ENCODE assay signal across 8 mouse cellular contexts in the genomic region with DNA sequence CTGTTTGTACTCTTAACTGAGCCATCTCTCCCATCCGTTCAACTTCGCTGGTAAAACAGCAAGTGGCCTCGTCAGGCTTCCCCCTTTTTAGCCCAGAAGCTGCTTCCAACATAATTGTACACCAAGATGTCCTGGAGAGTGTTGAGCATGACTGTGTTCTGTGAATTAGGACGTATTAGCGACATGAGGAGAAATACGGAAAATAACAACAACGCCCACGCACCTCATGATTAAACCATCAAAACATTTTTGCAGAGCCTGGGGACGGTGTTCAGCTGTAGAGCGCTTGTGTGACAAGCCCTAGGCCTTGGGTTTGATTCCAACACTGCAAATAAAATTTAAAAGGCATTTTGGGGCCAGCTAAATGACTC. TPM values are rescaled to one million over a fixed set of nuclear protein-coding genes. Genes with fewer than 3 reads are reported as not detected.
DNase-seq lines count a peak whose midpoint lies in the region; ATAC-seq lines count a peak whose summit lies in the region.

No protein-coding gene starts in this region.

- DNase-seq in adrenal gland, adult (ENCODE audit: inconsistent age in 2 of 2, low spot score in 1 of 2): peak; percentile 69 to 91
- no peak for DNase-seq in adrenal gland, postnatal 25 days
- DNase-seq in CD4-positive helper T cell, adult 2 months (ENCODE audit: low read depth, low spot score): peak; percentile 73
- DNase-seq in embryonic facial prominence, embryonic 14.5 days (ENCODE audit: low spot score): no peak
- DNase-seq in hindbrain, embryonic 11.5 days (ENCODE audit: low spot score): no peak
- DNase-seq in telencephalon, adult 2 months (ENCODE audit: low read depth, low spot score): peak; percentile 33
- no peak for DNase-seq in left cerebral cortex, adult 11 months (ENCODE audit: low spot score)

- peak overlapping the region; percentile 96 for H3K27ac ChIP-seq in embryonic facial prominence, embryonic 14.5 days (replicated peaks; ENCODE audit: low read depth, low read length)
- H3K27ac ChIP-seq in hindbrain, embryonic 11.5 days (ENCODE audit: low read depth, low read length): peak overlapping the region; percentile 94
- peak overlapping the region; percentile 95 for H3K27ac ChIP-seq in lung, embryonic 15.5 days

- peaks cover 15% of the 10 kb centered on the region for H3K4me1 ChIP-seq in embryonic facial prominence, embryonic 14.5 days (ENCODE audit: control insufficient read depth, insufficient read depth, low read length)
- no peaks in the 10 kb centered on the region for H3K4me1 ChIP-seq in hindbrain, embryonic 11.5 days (replicated peaks; ENCODE audit: control insufficient read depth, insufficient read depth, low read length)
- peaks cover 25% of the 10 kb centered on the region for H3K4me1 ChIP-seq in lung, embryonic 15.5 days

- no peaks in the 10 kb centered on the region for H3K9me3 ChIP-seq in embryonic facial prominence, embryonic 14.5 days (ENCODE audit: control insufficient read depth, low read length)
- H3K9me3 ChIP-seq in hindbrain, embryonic 11.5 days (ENCODE audit: control insufficient read depth, low read length): no peaks in the 10 kb centered on the region
- no peaks in the 10 kb centered on the region for H3K9me3 ChIP-seq in lung, embryonic 15.5 days

- WGBS in embryonic facial prominence, embryonic 14.5 days: 21% methylated on average over 10 of the region's 10 CpGs
- WGBS in hindbrain, embryonic 11.5 days: 29% methylated on average over 10 of the region's 10 CpGs
- 21% methylated on average over 10 of the region's 10 CpGs for WGBS in lung, embryonic 15.5 days

- peak overlapping the region; percentile 96 for H3K9ac ChIP-seq in embryonic facial prominence, embryonic 14.5 days (ENCODE audit: low read depth, low read length)
- peak overlapping the region; percentile 95 for H3K9ac ChIP-seq in hindbrain, embryonic 11.5 days (ENCODE audit: low read depth, low read length)
- H3K9ac ChIP-seq in lung, embryonic 15.5 days: peak overlapping the region; percentile 94

- no peak for ATAC-seq in embryonic facial prominence, embryonic 14.5 days (ENCODE audit: low read depth)
- ATAC-seq in hindbrain, embryonic 11.5 days (ENCODE audit: low FRiP score): no peak
- ATAC-seq in lung, embryonic 15.5 days (ENCODE audit: borderline replicate concordance, extremely low read depth, low FRiP score, low TSS enrichment): no peak

- H3K4me3 ChIP-seq in embryonic facial prominence, embryonic 14.5 days (ENCODE audit: low read depth, low read length): peak overlapping the region; percentile 82
- H3K4me3 ChIP-seq in hindbrain, embryonic 11.5 days (ENCODE audit: low read depth, low read length): peak overlapping the region; percentile 64
- H3K4me3 ChIP-seq in lung, embryonic 15.5 days: peak overlapping the region; percentile 86

- no peaks in the 10 kb centered on the region for H3K36me3 ChIP-seq in embryonic facial prominence, embryonic 14.5 days (ENCODE audit: control insufficient read depth, insufficient read depth, low read length)
- H3K36me3 ChIP-seq in hindbrain, embryonic 11.5 days (ENCODE audit: control insufficient read depth, insufficient read depth, low read length): no peaks in the 10 kb centered on the region
- H3K36me3 ChIP-seq in lung, embryonic 15.5 days: no peaks in the 10 kb centered on the region

- no peaks in the 10 kb centered on the region for H3K27me3 ChIP-seq in embryonic facial prominence, embryonic 14.5 days (replicated peaks; ENCODE audit: control insufficient read depth, insufficient read depth, low read length)
- no peaks in the 10 kb centered on the region for H3K27me3 ChIP-seq in hindbrain, embryonic 11.5 days (ENCODE audit: control insufficient read depth, insufficient read depth, low read length)
- no peaks in the 10 kb centered on the region for H3K27me3 ChIP-seq in lung, embryonic 15.5 days

- H3K4me2 ChIP-seq in embryonic facial prominence, embryonic 14.5 days (ENCODE audit: low read depth, low read length): peak overlapping the region; percentile 67
- H3K4me2 ChIP-seq in hindbrain, embryonic 11.5 days (replicated peaks; ENCODE audit: low read depth, low read length): peak overlapping the region; percentile 73
- peak overlapping the region; percentile 88 for H3K4me2 ChIP-seq in lung, embryonic 15.5 days

RNA-seq across cellular contexts. Expression of a gene that starts 0.5 kb away (rescaled TPM):
- total RNA-seq in adrenal gland, postnatal 25 days (2021): 34.0 and 39.3 TPM in 2 replicates
- 21.6 and 22.9 TPM in 2 replicates for polyA plus RNA-seq in embryonic facial prominence, embryonic 14.5 days (2014; fragmentation: Nextera tagmentation; extraction: Ambion mirVana)
- 9.9 and 11.1 TPM in 2 replicates for polyA plus RNA-seq in hindbrain, embryonic 11.5 days (2014; fragmentation: Nextera tagmentation; extraction: Ambion mirVana)
- 22.7 and 26.1 TPM in 2 replicates for polyA plus RNA-seq in lung, embryonic 15.5 days (2015; fragmentation: Nextera tagmentation; extraction: Ambion mirVana)

Comparison
In these comparisons a context has a peak if more than half of its experiments do, and no peak if none do; other contexts are left out.
1. DNase-seq: peak in adrenal gland, adult (2 of 2), CD4-positive helper T cell, adult 2 months (single experiment) and telencephalon, adult 2 months (single experiment); none in adrenal gland, postnatal 25 days (single experiment), embryonic facial prominence, embryonic 14.5 days (single experiment), hindbrain, embryonic 11.5 days (single experiment) and left cerebral cortex, adult 11 months (single experiment).
2. Peak in every context shown above with its lines, with median percentiles within 50 percentile points of each other: H3K27ac ChIP-seq, H3K4me2 ChIP-seq, H3K4me3 ChIP-seq and H3K9ac ChIP-seq.